Mouse (Mus musculus): ENCODE data around the gene Ctsd. TPM values are rescaled to one million over a fixed set of nuclear protein-coding genes. Genes with fewer than 3 reads are reported as not detected.

Gene Ctsd
- total and polyA plus RNA-seq, 3 experiments = 61.2 to 107 (median 104) TPM

GRCm38 (mm10) chr7:142351569-142351968, 36.3 kb downstream of the Ctsd start:
- no peak for TF ChIP-seq PAX5 (IDR thresholded peaks at IDR 0.05; ENCODE audit: low read length)
- Histone ChIP-seq H3K4me2 (ENCODE audit: insufficient read depth, low read depth, poor library complexity, severe bottlenecking) (no peak overlapping the region), H3K27me3 (replicated peaks) (peaks cover 5% of the 10 kb centered on the region), H3K9ac (ENCODE audit: insufficient read depth, low read depth) (no peak overlapping the region), H3K36me3 (replicated peaks in 1 of 2; ENCODE audit: control insufficient read depth in 1 of 2, insufficient read depth in 1 of 2, low read length in 1 of 2) (no peaks in the 10 kb centered on the region), H3K27ac (ENCODE audit: insufficient read depth, low read depth) (no peak overlapping the region), H3K79me2 (replicated peaks; ENCODE audit: control insufficient read depth, extremely low read depth, insufficient read depth, poor library complexity, severe bottlenecking) (no peaks in the 10 kb centered on the region), H3K9me3 (replicated peaks; ENCODE audit: low read length) (no peaks in the 10 kb centered on the region), H3K4me1 (ENCODE audit: control insufficient read depth in 1 of 2, insufficient read depth in 2 of 2) (peaks cover 6 to 33% of the 10 kb centered on the region in 2 experiments), H3K4me3 (replicated peaks in 1 of 3; ENCODE audit: low read depth in 2 of 3, low read length in 2 of 3, poor library complexity in 1 of 3) (no peak overlapping the region)
- DNase-seq (ENCODE audit: extremely low read depth) = no peak
- dilution Hi-C loops (cut with MboI; ENCODE audit: extremely low pct_ligation_motif_present, extremely low pct_unique_long_range_greater_than_20kb, low sequenced_read_pairs) = no loop called here
- in situ Hi-C loops (cut with MboI; ENCODE audit: low pct_ligation_motif_present, low pct_unique_long_range_greater_than_20kb, low sequenced_read_pairs) = loop anchor here (5.0 kb wide), 1 partner anchor 36 kb away; the partner anchor contains the start of gene Ctsd

- peaks cover 15 to 50% of the 10 kb centered on the region in 2 experiments for H3K4me1 ChIP-seq (ENCODE audit: control insufficient read depth in 1 of 2, insufficient read depth in 2 of 2)
- dilution Hi-C loops (cut with MboI; ENCODE audit: extremely low pct_ligation_motif_present, extremely low pct_unique_long_range_greater_than_20kb, low sequenced_read_pairs) (no loop called here), in situ Hi-C loops (cut with MboI; ENCODE audit: low pct_ligation_motif_present, low pct_unique_long_range_greater_than_20kb, low sequenced_read_pairs) (no loop called here)
- H3K9me3 ChIP-seq (replicated peaks; ENCODE audit: low read length) = no peaks in the 10 kb centered on the region
- H3K4me2 ChIP-seq (ENCODE audit: insufficient read depth, low read depth, poor library complexity, severe bottlenecking) = no peak overlapping the region
- H3K36me3 ChIP-seq (replicated peaks in 1 of 2; ENCODE audit: control insufficient read depth in 1 of 2, insufficient read depth in 1 of 2, low read length in 1 of 2) = no peaks in the 10 kb centered on the region
- H3K27ac ChIP-seq (ENCODE audit: insufficient read depth, low read depth) = no peak overlapping the region
- DNase-seq (ENCODE audit: extremely low read depth) = no peak
- TF ChIP-seq CHD1 (IDR thresholded peaks at IDR 0.05; ENCODE audit: low read depth, low read length) (no peak), POLR2A (IDR thresholded peaks at IDR 0.05; ENCODE audit: low read depth, low read length) (no peak), ZMIZ1 (IDR thresholded peaks at IDR 0.05; ENCODE audit: low read depth, low read length) (no peak), E2F4 (IDR thresholded peaks at IDR 0.05; ENCODE audit: insufficient replicate concordance, low read depth, low read length) (no peak), RCOR1 (conservative IDR thresholded peaks at IDR 0.05; ENCODE audit: low read depth, low read length) (no peak)
- H3K79me2 ChIP-seq (replicated peaks; ENCODE audit: control insufficient read depth, extremely low read depth, insufficient read depth, poor library complexity, severe bottlenecking) = no peaks in the 10 kb centered on the region
- no peak overlapping the region for H3K4me3 ChIP-seq (replicated peaks in 1 of 3; ENCODE audit: low read depth in 2 of 3, low read length in 2 of 3, poor library complexity in 1 of 3)
- H3K9ac ChIP-seq (ENCODE audit: insufficient read depth, low read depth) = no peak overlapping the region
- no peaks in the 10 kb centered on the region for H3K27me3 ChIP-seq (replicated peaks)
Observed at GRCm38 (mm10) chr7:142349308-142349961, 38.4 kb downstream of the Ctsd start.

- H3K27me3 ChIP-seq (replicated peaks) = no peaks in the 10 kb centered on the region
- H3K4me1 ChIP-seq (ENCODE audit: control insufficient read depth in 1 of 2, insufficient read depth in 2 of 2) = peaks cover 16 to 47% of the 10 kb centered on the region in 2 experiments
- no peak overlapping the region for H3K4me2 ChIP-seq (ENCODE audit: insufficient read depth, low read depth, poor library complexity, severe bottlenecking)
- in situ Hi-C loops (cut with MboI; ENCODE audit: low pct_ligation_motif_present, low pct_unique_long_range_greater_than_20kb, low sequenced_read_pairs) = no loop called here
- TF ChIP-seq BHLHE40 (IDR thresholded peaks at IDR 0.05; ENCODE audit: low read depth, low read length) = no peak
- no peak for TF ChIP-seq MEF2A (IDR thresholded peaks at IDR 0.05; ENCODE audit: borderline replicate concordance, low read depth, low read length)
- no peak for TF ChIP-seq CTCF (conservative IDR thresholded peaks at IDR 0.05 in 1 of 2, IDR thresholded peaks at IDR 0.05 in 1 of 2; ENCODE audit: low read depth in 2 of 2, low read length in 2 of 2)
- TF ChIP-seq ETS1 (conservative IDR thresholded peaks at IDR 0.05; ENCODE audit: low read depth, low read length) = no peak
- TF ChIP-seq ZNF384 (IDR thresholded peaks at IDR 0.05; ENCODE audit: low read depth, low read length) = no peak
- no peak for TF ChIP-seq ZC3H11A (IDR thresholded peaks at IDR 0.05; ENCODE audit: low read depth, low read length)
- TF ChIP-seq USF2 (conservative IDR thresholded peaks at IDR 0.05; ENCODE audit: low read depth, low read length) = no peak
- TF ChIP-seq SMC3 (IDR thresholded peaks at IDR 0.05; ENCODE audit: low read depth, low read length) = no peak
- no peak for TF ChIP-seq GABPA (IDR thresholded peaks at IDR 0.05; ENCODE audit: insufficient replicate concordance, low read depth, low read length)
- DNase-seq (ENCODE audit: extremely low read depth) = no peak
- no peaks in the 10 kb centered on the region for H3K36me3 ChIP-seq (replicated peaks in 1 of 2; ENCODE audit: control insufficient read depth in 1 of 2, insufficient read depth in 1 of 2, low read length in 1 of 2)
- H3K9ac ChIP-seq (ENCODE audit: insufficient read depth, low read depth) = no peak overlapping the region
- H3K27ac ChIP-seq (ENCODE audit: insufficient read depth, low read depth) = no peak overlapping the region
- H3K4me3 ChIP-seq (replicated peaks in 1 of 3; ENCODE audit: low read depth in 2 of 3, low read length in 2 of 3, poor library complexity in 1 of 3) = no peak overlapping the region
- no peaks in the 10 kb centered on the region for H3K79me2 ChIP-seq (replicated peaks; ENCODE audit: control insufficient read depth, extremely low read depth, insufficient read depth, poor library complexity, severe bottlenecking)
- no peaks in the 10 kb centered on the region for H3K9me3 ChIP-seq (replicated peaks; ENCODE audit: low read length)
- dilution Hi-C loops (cut with MboI; ENCODE audit: extremely low pct_ligation_motif_present, extremely low pct_unique_long_range_greater_than_20kb, low sequenced_read_pairs) = no loop called here
Observed at GRCm38 (mm10) chr7:142347542-142347941, 40.3 kb downstream of the Ctsd start.

Measured in CH12.LX (cell line).